Mouse (Mus musculus) midbrain, embryonic 12.5 days (tissue): ENCODE data around the gene Gm17018. TPM values are rescaled to one million over a fixed set of nuclear protein-coding genes. Genes with fewer than 3 reads are reported as not detected.

Source experiments
- ATAC-seq: fragments of 200-750 bp; cut with Nextera tagmentation; 2 replicates; pipeline ENCODE4 v1.8.0; 2017; ENCODE audit warnings: low read depth, moderate TSS enrichment, moderate library complexity; ENCODE audit not compliant: low FRiP score
- H3K27ac ChIP-seq: fragments of 300-500 bp; sonication (generic); replicated peaks from 2 replicates; pipeline ENCODE4 v1.5.1; 2016; ENCODE audit warnings: mild to moderate bottlenecking
- H3K27me3 ChIP-seq: fragments of 300-500 bp; sonication (generic); 2 replicates; pipeline ENCODE4 v1.6.1; 2016; ENCODE audit warnings: mild to moderate bottlenecking
- H3K36me3 ChIP-seq: fragments of 300-500 bp; sonication (generic); 2 replicates; pipeline ENCODE4 v1.6.1; 2016
- H3K4me1 ChIP-seq: fragments of 300-500 bp; sonication (generic); 2 replicates; pipeline ENCODE4 v1.6.1; 2016
- H3K4me2 ChIP-seq: fragments of 300-500 bp; sonication (generic); replicated peaks from 2 replicates; pipeline ENCODE4 v1.6.1; 2016; ENCODE audit warnings: mild to moderate bottlenecking, moderate library complexity
- H3K4me3 ChIP-seq: fragments of 300-500 bp; sonication (generic); 2 replicates; pipeline ENCODE4 v1.5.1; 2016; ENCODE audit warnings: mild to moderate bottlenecking
- H3K9ac ChIP-seq: fragments of 300-500 bp; sonication (generic); replicated peaks from 2 replicates; pipeline ENCODE4 v1.6.1; 2016; ENCODE audit warnings: mild to moderate bottlenecking, moderate library complexity
- H3K9me3 ChIP-seq: fragments of 300-500 bp; sonication (generic); 2 replicates; pipeline ENCODE4 v1.6.1; 2016; ENCODE audit warnings: mild to moderate bottlenecking
- WGBS: fragments of 180-500 bp; shearing (Covaris S2); methylation state at CpG from one replicate; pipeline ENCODE4 v1.1.7; 2016; 5-methylcytosine and 5-hydroxymethylcytosine counted together
- polyA plus RNA-seq: library from polyadenylated mRNA; unstranded; fragments of >200 nt; fragmentation: Nextera tagmentation; extraction: Ambion mirVana; gene quantifications from 2 replicates; pipeline ENCODE4 v1.2.1, GENCODE M21; 2016

Gm17018 gene
- polyA plus RNA-seq, 1 experiment from 2014 or later = 41.9 TPM

GRCm38 (mm10) chr19:45580235-45580634 lies 19.8 kb downstream of the Gm17018 start:
- Histone ChIP-seq H3K4me2 (peak overlapping the region; percentile 19), H3K27ac (no peak overlapping the region), H3K9ac (no peak overlapping the region; the same call in 1 of the 2 replicates), H3K4me1 (peaks cover 35% of the 10 kb centered on the region), H3K36me3 (peaks cover 25% of the 10 kb centered on the region), H3K4me3 (no peak overlapping the region), H3K27me3 (peaks cover 89% of the 10 kb centered on the region), H3K9me3 (no peaks in the 10 kb centered on the region)
- peak; percentile 59 for ATAC-seq
- 18% methylated on average over 11 of the region's 12 CpGs for WGBS

GRCm38 (mm10) chr19:45581257-45581656 lies 20.8 kb downstream of the Gm17018 start:
- H3K27ac ChIP-seq = no peak overlapping the region
- no peaks in the 10 kb centered on the region for H3K9me3 ChIP-seq
- H3K4me3 ChIP-seq = no peak overlapping the region
- H3K9ac ChIP-seq = no peak overlapping the region
- H3K4me2 ChIP-seq = no peak overlapping the region
- H3K4me1 ChIP-seq = peaks cover 26% of the 10 kb centered on the region
- H3K27me3 ChIP-seq = peaks cover 89% of the 10 kb centered on the region
- ATAC-seq = no peak
- WGBS = 59% methylated on average over 3 of the region's 3 CpGs
- peaks cover 25% of the 10 kb centered on the region for H3K36me3 ChIP-seq

GRCm38 (mm10) chr19:45582161-45582560 lies 21.7 kb downstream of the Gm17018 start:
- H3K4me1 ChIP-seq = peaks cover 22% of the 10 kb centered on the region
- H3K4me3 ChIP-seq = no peak overlapping the region
- H3K4me2 ChIP-seq = no peak overlapping the region
- H3K9me3 ChIP-seq = no peaks in the 10 kb centered on the region
- H3K36me3 ChIP-seq = peaks cover 21% of the 10 kb centered on the region
- H3K9ac ChIP-seq = no peak overlapping the region
- peaks cover 88% of the 10 kb centered on the region for H3K27me3 ChIP-seq
- 10% methylated on average over 8 of the region's 8 CpGs for WGBS
- no peak for ATAC-seq
- peak overlapping the region; percentile 42; the same call in 1 of the 2 replicates for H3K27ac ChIP-seq

GRCm38 (mm10) chr19:45583136-45583535 lies 22.7 kb downstream of the Gm17018 start:
- Histone ChIP-seq H3K27ac (no peak overlapping the region), H3K4me1 (peaks cover 22% of the 10 kb centered on the region), H3K4me2 (no peak overlapping the region), H3K36me3 (peaks cover 11% of the 10 kb centered on the region), H3K9me3 (no peaks in the 10 kb centered on the region), H3K9ac (no peak overlapping the region), H3K27me3 (peaks cover 88% of the 10 kb centered on the region), H3K4me3 (no peak overlapping the region)
- no peak for ATAC-seq
- WGBS = 91% methylated on average over 6 of the region's 6 CpGs

- Histone ChIP-seq H3K4me2 (no peak overlapping the region), H3K4me1 (peaks cover 15% of the 10 kb centered on the region), H3K9me3 (no peaks in the 10 kb centered on the region), H3K36me3 (no peaks in the 10 kb centered on the region), H3K9ac (no peak overlapping the region), H3K27me3 (peaks cover 78% of the 10 kb centered on the region), H3K4me3 (no peak overlapping the region), H3K27ac (no peak overlapping the region)
- no peak for ATAC-seq
- WGBS = 63% methylated on average over 9 of the region's 9 CpGs
These were observed 24.6 kb downstream of the Gm17018 start for GRCm38 (mm10) chr19:45584856-45585620.

- Histone ChIP-seq H3K4me1 (peaks cover 7% of the 10 kb centered on the region), H3K27me3 (peaks cover 72% of the 10 kb centered on the region), H3K9ac (no peak overlapping the region), H3K36me3 (no peaks in the 10 kb centered on the region), H3K4me2 (no peak overlapping the region), H3K9me3 (no peaks in the 10 kb centered on the region), H3K4me3 (no peak overlapping the region), H3K27ac (no peak overlapping the region)
- WGBS = 26% methylated on average over 3 of the region's 3 CpGs
- ATAC-seq = no peak
These were observed 26.4 kb downstream of the Gm17018 start for GRCm38 (mm10) chr19:45586850-45587249.

DNA sequence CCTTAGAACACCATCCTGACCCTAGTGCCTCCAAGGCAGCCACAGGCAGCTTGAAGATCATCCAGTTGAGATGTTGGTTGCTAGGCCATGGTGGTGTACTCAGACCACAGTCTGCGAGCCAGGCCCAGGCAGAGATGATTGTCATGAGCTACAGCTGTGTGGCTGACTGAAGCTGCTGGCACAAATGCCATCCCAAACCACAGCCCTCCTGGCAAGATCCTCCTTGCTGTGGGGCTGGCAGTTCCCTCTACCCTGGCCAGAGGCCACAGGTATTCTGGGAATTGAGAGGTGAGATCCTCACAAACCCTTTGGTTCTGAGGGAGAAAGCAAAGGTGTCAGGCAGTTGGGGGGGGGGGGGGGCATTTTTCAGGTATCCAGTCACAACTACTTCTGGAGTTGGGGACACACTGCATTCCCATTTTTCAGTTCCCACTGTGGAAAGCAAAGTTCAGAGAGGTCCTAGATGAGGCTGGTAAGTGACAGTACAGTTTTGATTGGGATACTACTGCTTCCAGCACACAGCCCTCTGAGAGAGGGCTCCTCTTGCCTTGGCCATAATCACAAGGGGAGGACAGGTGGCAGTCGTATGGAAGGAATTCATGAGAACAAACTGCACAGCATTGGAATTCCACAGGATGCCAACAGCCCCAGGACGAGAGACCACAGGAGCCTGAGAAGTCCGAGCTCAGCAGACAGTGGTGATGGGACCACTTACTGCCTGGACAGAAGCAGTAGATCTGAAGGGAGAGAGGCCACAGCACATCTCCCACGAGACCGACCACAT lies 27.3 kb downstream of the Gm17018 start:
- WGBS = 85% methylated on average over 6 of the region's 6 CpGs
- H3K27me3 ChIP-seq = peaks cover 72% of the 10 kb centered on the region
- H3K27ac ChIP-seq = no peak overlapping the region
- H3K4me3 ChIP-seq = no peak overlapping the region
- no peaks in the 10 kb centered on the region for H3K36me3 ChIP-seq
- H3K4me1 ChIP-seq = no peaks in the 10 kb centered on the region
- ATAC-seq = no peak
- no peak overlapping the region for H3K4me2 ChIP-seq
- no peaks in the 10 kb centered on the region for H3K9me3 ChIP-seq
- no peak overlapping the region for H3K9ac ChIP-seq

DNA sequence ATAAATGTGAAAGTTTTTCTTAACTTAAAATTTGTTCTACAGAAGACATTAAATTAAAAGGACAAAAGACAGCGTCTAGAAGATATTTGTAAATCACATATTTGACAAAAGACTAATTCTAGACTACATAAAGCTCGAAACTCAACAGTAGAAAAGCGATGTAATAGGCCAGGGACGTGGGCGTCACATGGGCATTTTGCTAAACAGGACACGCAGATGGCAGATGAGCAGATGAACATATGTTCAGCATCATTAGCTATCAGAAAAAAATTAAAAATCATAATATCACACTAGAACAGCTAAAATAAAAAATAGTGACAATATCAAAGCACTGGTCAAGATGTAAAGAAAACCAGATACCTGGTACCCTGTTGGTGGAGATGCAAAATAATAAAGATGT lies 29.3 kb downstream of the Gm17018 start:
- ATAC-seq = no peak
- WGBS = 95% methylated on average over 6 of the region's 6 CpGs
- Histone ChIP-seq H3K4me2 (no peak overlapping the region), H3K9me3 (no peaks in the 10 kb centered on the region), H3K27me3 (peaks cover 72% of the 10 kb centered on the region), H3K36me3 (no peaks in the 10 kb centered on the region), H3K4me3 (no peak overlapping the region), H3K4me1 (no peaks in the 10 kb centered on the region), H3K27ac (no peak overlapping the region), H3K9ac (no peak overlapping the region)

- no peak for ATAC-seq
- no peak overlapping the region for H3K27ac ChIP-seq
- no peak overlapping the region for H3K9ac ChIP-seq
- 93% methylated on average over 7 of the region's 7 CpGs for WGBS
- no peak overlapping the region for H3K4me3 ChIP-seq
- peaks cover 13% of the 10 kb centered on the region for H3K4me1 ChIP-seq
- peaks cover 63% of the 10 kb centered on the region for H3K27me3 ChIP-seq
- no peaks in the 10 kb centered on the region for H3K36me3 ChIP-seq
- no peaks in the 10 kb centered on the region for H3K9me3 ChIP-seq
- H3K4me2 ChIP-seq = no peak overlapping the region
These were observed 31.3 kb downstream of the Gm17018 start for GRCm38 (mm10) chr19:45591704-45592103.

- Histone ChIP-seq H3K9ac (no peak overlapping the region), H3K4me1 (peaks cover 14% of the 10 kb centered on the region), H3K27me3 (peaks cover 62% of the 10 kb centered on the region), H3K9me3 (no peaks in the 10 kb centered on the region), H3K27ac (no peak overlapping the region), H3K36me3 (no peaks in the 10 kb centered on the region), H3K4me2 (no peak overlapping the region), H3K4me3 (no peak overlapping the region)
- ATAC-seq = no peak
- 91% methylated on average over 9 of the region's 9 CpGs for WGBS
These were observed 32.5 kb downstream of the Gm17018 start for GRCm38 (mm10) chr19:45592916-45593315.

- no peak for ATAC-seq
- Histone ChIP-seq H3K36me3 (no peaks in the 10 kb centered on the region), H3K9me3 (no peaks in the 10 kb centered on the region), H3K4me1 (peaks cover 14% of the 10 kb centered on the region), H3K27ac (no peak overlapping the region), H3K4me2 (no peak overlapping the region), H3K27me3 (peaks cover 61% of the 10 kb centered on the region), H3K9ac (no peak overlapping the region), H3K4me3 (no peak overlapping the region)
- WGBS = 92% methylated on average over 7 of the region's 7 CpGs
These were observed 33.7 kb downstream of the Gm17018 start for GRCm38 (mm10) chr19:45594079-45594478.

DNA sequence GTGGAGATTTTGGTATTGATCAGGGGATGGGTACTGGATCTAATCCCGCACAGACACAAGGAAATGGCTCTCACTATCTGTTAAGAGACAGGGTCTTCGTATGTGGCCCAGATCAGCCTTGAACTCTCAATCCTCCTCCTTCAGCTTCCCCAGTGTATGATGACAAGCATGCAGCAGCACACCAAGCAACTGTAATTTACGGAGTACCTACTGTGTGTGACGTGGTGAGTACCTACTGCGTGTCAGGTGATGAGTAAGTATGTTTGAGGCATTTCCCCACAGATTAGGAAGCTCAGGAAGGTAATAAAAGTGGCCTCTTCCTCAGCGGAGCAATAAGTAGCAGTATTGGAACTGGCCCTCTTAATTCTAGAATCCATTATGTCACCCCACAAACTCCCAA lies 35.1 kb downstream of the Gm17018 start:
- Histone ChIP-seq H3K4me1 (peaks cover 14% of the 10 kb centered on the region), H3K4me3 (no peak overlapping the region), H3K4me2 (no peak overlapping the region), H3K36me3 (no peaks in the 10 kb centered on the region), H3K27me3 (peaks cover 73% of the 10 kb centered on the region), H3K9me3 (no peaks in the 10 kb centered on the region), H3K27ac (no peak overlapping the region), H3K9ac (no peak overlapping the region)
- no peak for ATAC-seq
- 91% methylated on average over 6 of the region's 6 CpGs for WGBS
